Mouse (Mus musculus) liver, embryonic 14.5 days (tissue): ENCODE measurements around the gene Hoxb3. TPM values are rescaled to one million over a fixed set of nuclear protein-coding genes. Genes with fewer than 3 reads are reported as not detected.

ENCODE experiments used
- ATAC-seq: fragments of 200-750 bp; cut with Nextera tagmentation; 2 replicates; pipeline ENCODE4 v1.8.0; 2017; ENCODE audit warnings: moderate number of reproducible peaks, mild to moderate bottlenecking, moderate library complexity; ENCODE audit not compliant: insufficient read depth
- DNase-seq, 3 experiments: peaks; one replicate each; pipeline ENCODE4 v3.0.0-alpha.2; 2012 to 2013; ENCODE audit warnings: low read depth in 3 of 3, low spot score in 3 of 3
- H3K27ac ChIP-seq: fragments of 300-500 bp; sonication (generic); 2 replicates; pipeline ENCODE4 v1.5.1; 2014; ENCODE audit warnings: moderate library complexity, mild to moderate bottlenecking, control low read depth, inconsistent platforms
- H3K27me3 ChIP-seq: fragments of 300-500 bp; sonication (generic); 2 replicates; pipeline ENCODE4 v1.6.1; 2014; ENCODE audit warnings: mild to moderate bottlenecking, low read length, moderate library complexity; ENCODE audit not compliant: control insufficient read depth, insufficient read depth
- H3K36me3 ChIP-seq: fragments of 300-500 bp; sonication (generic); replicated peaks from 2 replicates; pipeline ENCODE4 v1.6.1; 2014; ENCODE audit warnings: low read depth; ENCODE audit not compliant: control insufficient read depth, insufficient read depth
- H3K4me1 ChIP-seq, 2 experiments: fragments of 200-500 bp in 1 of 2; fragments of 300-500 bp in 1 of 2; sonication (generic) in 1 of 2; replicated peaks; 2 replicates each; pipeline ENCODE4 v1.6.1; 2012 to 2014; ENCODE audit warnings: antibody characterized with exemption in 1 of 2, inconsistent platforms in 1 of 2, low read length in 1 of 2; ENCODE audit not compliant: control insufficient read depth in 2 of 2, insufficient read depth in 2 of 2
- H3K4me2 ChIP-seq: fragments of 300-500 bp; sonication (generic); 2 replicates; pipeline ENCODE4 v1.6.1; 2014; ENCODE audit warnings: low read depth, mild to moderate bottlenecking, control low read depth, moderate library complexity
- H3K4me3 ChIP-seq, 2 experiments: fragments of 200-500 bp in 1 of 2; fragments of 300-500 bp in 1 of 2; sonication (generic) in 1 of 2; 2 replicates each; pipeline ENCODE4 v1.5.1; 2012 to 2014; ENCODE audit warnings: low read depth in 2 of 2, low read length in 2 of 2, mild to moderate bottlenecking in 2 of 2, control low read depth in 1 of 2, inconsistent platforms in 1 of 2, moderate library complexity in 1 of 2; ENCODE audit not compliant: insufficient read depth in 1 of 2
- H3K9ac ChIP-seq: fragments of 300-500 bp; sonication (generic); replicated peaks from 2 replicates; pipeline ENCODE4 v1.6.1; 2014; ENCODE audit warnings: mild to moderate bottlenecking, control low read depth, moderate library complexity
- H3K9me3 ChIP-seq: fragments of 300-500 bp; sonication (generic); 2 replicates; pipeline ENCODE4 v1.6.1; 2016; ENCODE audit warnings: low read length, mixed read lengths; ENCODE audit not compliant: control insufficient read depth
- CTCF ChIP-seq: IDR thresholded peaks from 2 replicates; pipeline ENCODE4 v1.5.1; 2016; ENCODE audit warnings: antibody characterized with exemption, low read depth, control low read depth
- EP300 ChIP-seq: IDR thresholded peaks from 2 replicates; pipeline ENCODE4 v1.6.1; 2016; ENCODE audit warnings: antibody characterized with exemption, low read depth
- WGBS: fragments of 180-500 bp; shearing (Covaris S2); extraction: QIAGEN DNeasy Blood & Tissue Kit; methylation state at CpG from one replicate; pipeline ENCODE4 v1.1.7; 2014; ENCODE audit not compliant: insufficient replicate concordance; 5-methylcytosine and 5-hydroxymethylcytosine counted together
- polyA plus RNA-seq, 2 experiments: library from polyadenylated mRNA; depleted of rRNA in 1 of 2; stranded (reverse) in 1 of 2; unstranded in 1 of 2; fragments of >200 nt; fragmentation: Nextera tagmentation in 1 of 2; extraction: Ambion mirVana in 1 of 2; gene quantifications; 2 replicates each; pipeline versions ENCODE4 v1.2.1 to v1.2.3; 2012 to 2014

The Hoxb3 gene
- polyA plus RNA-seq, 2 experiments = 0.38 TPM; not detected in 1

GRCm38 (mm10) chr11:96297968-96298635, 25.0 kb upstream of the Hoxb3 start:
- WGBS = 14% methylated on average over 11 of the region's 11 CpGs
- no peaks in the 10 kb centered on the region for H3K9me3 ChIP-seq
- no peak overlapping the region for H3K4me3 ChIP-seq
- no peak overlapping the region for H3K4me2 ChIP-seq
- no peak overlapping the region for H3K9ac ChIP-seq
- no peaks in the 10 kb centered on the region for H3K36me3 ChIP-seq
- H3K4me1 ChIP-seq = no peaks in the 10 kb centered on the region
- H3K27me3 ChIP-seq = peaks cover 100% of the 10 kb centered on the region
- ATAC-seq (no peak), DNase-seq (no peak)
- TF ChIP-seq EP300 (no peak), CTCF (no peak)
- no peak overlapping the region for H3K27ac ChIP-seq

DNA sequence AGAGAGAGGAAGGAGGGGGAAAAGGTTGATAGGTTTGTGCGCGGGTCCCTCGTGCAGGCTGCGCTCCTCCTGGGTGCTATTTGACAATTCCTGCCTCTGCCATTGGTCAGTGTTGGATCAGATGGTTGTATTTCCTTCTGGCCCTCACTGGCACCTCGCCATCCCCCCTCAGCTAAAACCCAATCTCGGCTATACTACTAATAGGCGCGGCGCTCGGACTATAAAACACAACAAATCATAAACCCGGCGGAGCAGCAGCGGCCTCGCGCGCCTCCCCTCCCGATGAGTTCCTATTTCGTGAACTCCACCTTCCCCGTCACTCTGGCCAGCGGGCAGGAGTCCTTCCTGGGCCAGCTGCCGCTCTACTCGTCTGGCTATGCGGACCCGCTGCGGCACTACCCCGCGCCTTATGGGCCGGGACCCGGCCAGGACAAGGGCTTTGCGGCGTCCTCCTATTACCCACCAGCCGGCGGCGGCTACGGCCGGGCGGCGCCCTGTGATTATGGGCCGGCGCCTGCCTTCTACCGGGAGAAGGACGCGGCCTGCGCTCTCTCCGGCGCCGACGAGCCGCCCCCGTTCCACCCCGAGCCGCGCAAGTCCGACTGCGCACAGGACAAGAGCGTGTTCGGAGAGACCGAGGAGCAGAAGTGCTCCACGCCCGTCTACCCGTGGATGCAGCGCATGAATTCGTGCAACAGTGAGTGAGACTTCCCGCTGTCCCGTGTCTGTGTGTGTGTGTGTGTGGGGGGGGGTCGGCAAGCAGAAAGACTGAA, 24.0 kb upstream of the Hoxb3 start:
- H3K27me3 ChIP-seq = peaks cover 100% of the 10 kb centered on the region
- under 1% methylated on average over 66 of the region's 66 CpGs for WGBS
- TF ChIP-seq EP300 = no peak
- TF ChIP-seq CTCF = no peak
- H3K4me2 ChIP-seq = no peak overlapping the region
- no peaks in the 10 kb centered on the region for H3K36me3 ChIP-seq
- ATAC-seq (no peak), DNase-seq (no peak)
- no peaks in the 10 kb centered on the region for H3K4me1 ChIP-seq
- H3K27ac ChIP-seq = no peak overlapping the region
- no peaks in the 10 kb centered on the region for H3K9me3 ChIP-seq
- H3K4me3 ChIP-seq = 0 out of 4 replicates have a peak overlapping the region, but pooled peaks of 1 of the 2 experiments have one; percentile 1
- H3K9ac ChIP-seq = no peak overlapping the region

- no peak overlapping the region for H3K4me2 ChIP-seq
- ATAC-seq (no peak), DNase-seq (no peak)
- no peaks in the 10 kb centered on the region for H3K4me1 ChIP-seq
- no peak overlapping the region for H3K9ac ChIP-seq
- no peak overlapping the region for H3K4me3 ChIP-seq
- TF ChIP-seq EP300 = no peak
- no peaks in the 10 kb centered on the region for H3K36me3 ChIP-seq
- no peak overlapping the region for H3K27ac ChIP-seq
- H3K27me3 ChIP-seq = peaks cover 100% of the 10 kb centered on the region
- no peaks in the 10 kb centered on the region for H3K9me3 ChIP-seq
- whole genome bisulfite sequencing = 2% methylated on average over 9 of the region's 9 CpGs
Observed at GRCm38 (mm10) chr11:96299781-96300180, 23.3 kb upstream of the Hoxb3 start.

- WGBS = 3% methylated on average over 35 of the region's 35 CpGs
- DNase-seq = no peak
- Histone ChIP-seq H3K4me3 (no peak overlapping the region), H3K4me2 (no peak overlapping the region), H3K36me3 (no peaks in the 10 kb centered on the region), H3K4me1 (no peaks in the 10 kb centered on the region), H3K27me3 (peaks cover 100% of the 10 kb centered on the region), H3K9ac (no peak overlapping the region), H3K27ac (no peak overlapping the region), H3K9me3 (no peaks in the 10 kb centered on the region)
- no peak for ATAC-seq
- no peak for TF ChIP-seq EP300
- TF ChIP-seq CTCF = no peak
Observed at GRCm38 (mm10) chr11:96300354-96301063, 22.6 kb upstream of the Hoxb3 start.

GRCm38 (mm10) chr11:96301064-96301431, 22.1 kb upstream of the Hoxb3 start:
- WGBS = 27% methylated on average over 9 of the region's 10 CpGs
- H3K4me1 ChIP-seq = no peaks in the 10 kb centered on the region
- DNase-seq (no peak), ATAC-seq (no peak)
- no peak overlapping the region for H3K4me2 ChIP-seq
- no peak for TF ChIP-seq CTCF
- TF ChIP-seq EP300 = no peak
- H3K9me3 ChIP-seq = no peaks in the 10 kb centered on the region
- H3K27me3 ChIP-seq = peaks cover 100% of the 10 kb centered on the region
- H3K27ac ChIP-seq = no peak overlapping the region
- H3K9ac ChIP-seq = no peak overlapping the region
- no peaks in the 10 kb centered on the region for H3K36me3 ChIP-seq
- H3K4me3 ChIP-seq = no peak overlapping the region
